ENCODE assay signal across 22 mouse cellular contexts in genomic region chr1:92347656-92348055, GRCm38 (mm10).
"Had no signal": no experiment of that assay in that cellular context is flagged by ENCODE, and none has a peak within 500 bp of the region (broad histone marks: within the 10 kb centered on the region; RNA-seq: fewer than 3 reads in every experiment).

No protein-coding gene starts in this region.

- H3K4me1 ChIP-seq: intestine, embryonic 15.5 days; limb, embryonic 12.5 days; liver, embryonic 13.5 days; liver, embryonic 15.5 days had no signal

- H3K9ac ChIP-seq: heart, embryonic 12.5 days; hindbrain, embryonic 12.5 days; hindbrain, embryonic 14.5 days; intestine, embryonic 15.5 days; limb, embryonic 12.5 days; liver, embryonic 13.5 days; liver, embryonic 15.5 days had no signal

- H3K9me3 ChIP-seq: heart, embryonic 10.5 days; heart, embryonic 12.5 days; hindbrain, embryonic 10.5 days; hindbrain, embryonic 12.5 days; intestine, embryonic 15.5 days; limb, embryonic 10.5 days; limb, embryonic 12.5 days; liver, embryonic 13.5 days; liver, embryonic 15.5 days had no signal

- H3K36me3 ChIP-seq: heart, embryonic 10.5 days; heart, embryonic 12.5 days; hindbrain, embryonic 10.5 days; hindbrain, embryonic 12.5 days; intestine, embryonic 15.5 days; limb, embryonic 10.5 days; limb, embryonic 12.5 days; liver, embryonic 13.5 days; liver, embryonic 15.5 days had no signal

- H3K27ac ChIP-seq: heart, embryonic 10.5 days; hindbrain, embryonic 10.5 days; hindbrain, embryonic 12.5 days; hindbrain, embryonic 14.5 days; intestine, embryonic 15.5 days; layer of hippocampus, adult 2 months; left cerebral cortex, adult 2 months; limb, embryonic 10.5 days; limb, embryonic 12.5 days; liver, embryonic 13.5 days; liver, embryonic 15.5 days had no signal

- ATAC-seq: hindbrain, embryonic 16.5 days; inflammation-experienced regulatory T-cells, adult 6 months; intestine, embryonic 15.5 days; intestine, postnatal 0 days had no signal

- DNase-seq: gastrocnemius, postnatal 10 days; heart, postnatal 10 days; heart, postnatal 4 days; kidney, postnatal 10 days; kidney, postnatal 4 days; liver; liver, embryonic 13.5 days had no signal

- H3K4me2 ChIP-seq: heart, embryonic 12.5 days; hindbrain, embryonic 12.5 days; hindbrain, embryonic 14.5 days; intestine, embryonic 15.5 days; limb, embryonic 12.5 days; liver, embryonic 11.5 days; liver, embryonic 13.5 days; liver, embryonic 15.5 days had no signal

- H3K4me3 ChIP-seq: heart, embryonic 10.5 days; heart, embryonic 12.5 days; hindbrain, embryonic 10.5 days; hindbrain, embryonic 12.5 days; intestine, embryonic 15.5 days; layer of hippocampus, adult 2 months; left cerebral cortex, adult 2 months; limb, embryonic 10.5 days; limb, embryonic 12.5 days; liver, embryonic 13.5 days; liver, embryonic 15.5 days had no signal

- H3K27me3 ChIP-seq: heart, embryonic 12.5 days; intestine, embryonic 15.5 days; limb, embryonic 12.5 days; liver, embryonic 13.5 days; liver, embryonic 15.5 days had no signal
